Mouse (Mus musculus): ENCODE results near the gene Cds2.
"Not testable (repeated sequence)": the region's sequence is repeated elsewhere in the genome, so short reads cannot be mapped to it uniquely, and the experiment has no call there.

Gene Cds2

GRCm38 (mm10) chr2:132262879-132263398 lies at the start of gene Cds2:
TSS of gene Cds2 (plus strand) at chr2:132263148.
- DNase-seq = peak; percentile 99

- DNase-seq = no peak
These were observed 41.3 kb upstream of the Cds2 start for GRCm38 (mm10) chr2:132221611-132222073.

DNA sequence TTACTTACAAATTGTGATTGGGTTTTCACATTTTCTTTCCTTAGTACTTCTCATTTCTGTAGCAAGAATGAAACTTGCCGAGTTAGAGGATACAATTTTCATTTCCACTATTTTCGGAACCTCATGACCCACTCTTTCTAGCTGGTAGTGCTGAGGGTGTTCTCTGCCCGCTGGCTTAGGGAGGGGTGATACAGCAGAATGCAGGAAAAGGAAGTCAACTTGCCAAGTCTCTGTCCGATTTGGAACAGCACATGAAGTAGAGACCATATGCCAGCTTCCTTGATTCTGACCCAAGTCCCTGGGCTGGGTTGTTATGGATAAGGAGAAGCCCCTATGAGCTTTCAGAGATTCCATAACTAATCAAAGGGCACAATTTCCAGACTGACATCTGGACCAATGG lies 38.6 kb upstream of the Cds2 start:
- DNase-seq = no peak

DNA sequence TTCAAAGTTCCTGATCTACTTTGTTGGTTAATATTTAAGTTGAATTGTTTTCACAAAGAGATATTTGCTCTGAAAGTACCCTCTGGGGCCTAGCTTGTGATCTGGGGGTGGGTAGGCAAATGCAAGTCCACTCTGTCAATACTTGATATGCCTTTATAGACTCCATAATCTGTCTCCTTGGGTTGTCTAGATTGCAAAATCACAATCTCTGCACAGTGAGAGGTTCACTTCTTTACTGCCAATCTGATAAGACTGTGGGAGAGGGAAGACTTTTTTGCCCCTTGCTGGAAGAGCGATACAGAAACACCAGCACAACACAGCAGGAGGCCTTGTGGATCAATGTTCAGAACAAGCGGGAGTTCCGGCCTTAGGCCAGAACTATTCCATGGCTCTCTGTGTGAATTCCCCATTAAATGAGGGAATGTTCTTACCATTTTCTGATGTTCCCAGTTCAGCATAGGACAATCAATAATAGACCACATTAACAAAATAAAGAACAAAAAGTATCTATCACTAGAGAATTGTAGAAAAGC lies 30.5 kb upstream of the Cds2 start:
- DNase-seq = no peak

GRCm38 (mm10) chr2:132233985-132234765 lies 28.8 kb upstream of the Cds2 start:
- DNase-seq = no peak

- no peak for DNase-seq
These were observed 27.7 kb upstream of the Cds2 start for GRCm38 (mm10) chr2:132235291-132235690.

DNA sequence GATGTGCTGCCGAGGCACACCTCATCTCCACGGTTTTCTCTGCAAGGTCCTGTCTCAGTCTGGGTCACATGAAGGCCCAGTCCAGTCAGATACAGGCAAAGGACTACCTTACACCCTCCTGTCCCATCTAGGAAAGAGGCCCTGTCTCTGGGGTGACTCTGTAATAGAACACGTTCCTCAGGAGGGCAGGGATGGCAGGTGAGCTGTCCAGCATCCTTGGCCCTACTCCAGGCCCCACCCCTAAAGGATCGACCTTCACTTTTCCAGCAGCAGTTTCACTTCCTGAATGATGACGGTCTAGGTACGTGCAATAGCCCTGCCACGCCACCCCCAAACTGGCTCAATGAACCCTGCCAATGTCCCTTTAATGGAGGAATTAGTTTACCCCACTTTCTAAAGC lies 27.0 kb upstream of the Cds2 start:
- DNase-seq = no peak

- not testable (repeated sequence) for DNase-seq
These were observed 23.5 kb upstream of the Cds2 start for GRCm38 (mm10) chr2:132239434-132239833.

- peak; percentile 38 for DNase-seq
These were observed 22.5 kb upstream of the Cds2 start for GRCm38 (mm10) chr2:132240457-132240856.

- DNase-seq = no peak
These were observed 19.6 kb upstream of the Cds2 start for GRCm38 (mm10) chr2:132243370-132243769.

DNA sequence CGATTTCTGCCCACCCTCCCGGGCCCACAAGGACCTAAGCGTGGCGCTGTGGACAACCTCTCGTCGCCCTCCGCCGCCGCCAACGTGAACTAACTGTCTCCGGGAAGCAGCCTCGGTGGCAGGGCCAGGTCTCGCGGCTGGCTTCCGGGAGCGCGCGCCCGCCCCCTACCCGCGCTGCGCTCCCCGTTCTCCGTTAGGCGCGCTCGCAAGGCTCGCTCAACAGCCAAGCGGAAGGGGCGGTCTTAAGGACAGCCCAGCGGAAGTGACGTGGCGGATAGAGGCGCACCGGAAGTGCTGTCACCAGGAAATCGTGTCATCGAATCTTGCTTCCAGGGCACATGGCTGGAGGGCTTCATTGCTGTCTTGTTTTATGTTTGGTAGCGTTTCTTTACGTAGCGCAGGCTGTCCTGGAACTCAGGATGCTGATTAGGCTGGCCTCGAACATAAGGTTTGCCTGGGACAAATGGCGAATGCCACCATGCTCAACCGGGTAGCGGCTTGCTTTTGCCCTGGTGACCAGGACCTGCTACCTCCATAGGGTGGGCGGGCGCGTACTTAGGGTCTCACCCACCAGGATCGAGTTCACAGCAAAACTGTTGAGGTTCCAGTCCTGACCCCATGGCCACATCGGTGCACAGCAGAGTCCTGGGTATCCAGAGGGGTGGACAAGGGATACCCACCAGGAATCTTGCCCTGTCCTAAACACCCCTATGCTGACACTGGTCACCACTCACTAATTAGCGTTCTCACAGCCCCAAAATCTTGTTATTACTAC lies 15.2 kb upstream of the Cds2 start, which contains the start of gene Tmem230:
Gene Tmem230 (minus strand): TSS at position 269 of the 775 bp plus-strand sequence.
- DNase-seq = peak; percentile 96

DNA sequence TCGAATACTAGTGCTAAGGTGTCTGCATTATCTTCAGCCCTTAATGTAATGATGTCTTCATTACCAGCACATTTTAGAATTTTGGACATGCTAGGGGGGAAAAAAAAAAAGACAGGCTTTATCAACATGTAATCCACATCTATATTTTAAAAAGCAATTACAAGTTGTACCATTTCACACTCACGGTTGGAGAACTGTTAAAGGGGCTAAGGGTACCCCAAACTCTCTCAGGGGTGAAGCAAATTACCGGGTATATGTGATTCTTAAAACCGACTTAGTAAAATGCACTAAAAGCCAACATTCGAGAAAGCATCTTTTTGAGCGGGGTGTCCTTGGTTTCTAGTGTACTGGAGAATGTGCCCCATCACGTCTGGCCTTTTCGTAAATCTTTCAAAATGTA lies 11.0 kb upstream of the Cds2 start:
- no peak for DNase-seq

- DNase-seq = peak; percentile 97
These were observed 10.1 kb upstream of the Cds2 start, which contains the start of gene Pcna for GRCm38 (mm10) chr2:132252542-132253528. TSS of gene Pcna (minus strand) at chr2:132253314.

DNA sequence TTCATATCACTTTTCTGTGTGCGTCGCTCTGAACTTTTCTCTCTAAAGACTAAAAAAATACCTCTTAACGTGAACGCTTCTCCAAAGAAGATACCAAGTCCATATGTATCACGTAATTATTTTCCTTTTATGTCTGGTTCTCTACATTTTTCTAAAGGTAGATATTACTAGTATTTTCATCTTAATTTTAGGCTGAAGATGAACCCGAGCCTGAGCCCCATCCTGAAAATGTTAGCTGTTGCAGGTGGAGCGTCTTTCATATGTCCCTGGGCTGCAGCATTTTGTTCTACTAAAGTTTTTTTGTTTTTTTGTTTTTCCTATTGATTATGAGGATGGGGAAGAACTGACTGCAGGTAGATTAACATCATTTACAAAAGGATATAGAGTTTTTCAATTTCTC lies 9.3 kb upstream of the Cds2 start:
- DNase-seq = no peak

GRCm38 (mm10) chr2:132257350-132258068 lies 5.4 kb upstream of the Cds2 start:
- no peak for DNase-seq

GRCm38 (mm10) chr2:132260601-132261000 lies 2.3 kb upstream of the Cds2 start:
- DNase-seq = no peak

DNA sequence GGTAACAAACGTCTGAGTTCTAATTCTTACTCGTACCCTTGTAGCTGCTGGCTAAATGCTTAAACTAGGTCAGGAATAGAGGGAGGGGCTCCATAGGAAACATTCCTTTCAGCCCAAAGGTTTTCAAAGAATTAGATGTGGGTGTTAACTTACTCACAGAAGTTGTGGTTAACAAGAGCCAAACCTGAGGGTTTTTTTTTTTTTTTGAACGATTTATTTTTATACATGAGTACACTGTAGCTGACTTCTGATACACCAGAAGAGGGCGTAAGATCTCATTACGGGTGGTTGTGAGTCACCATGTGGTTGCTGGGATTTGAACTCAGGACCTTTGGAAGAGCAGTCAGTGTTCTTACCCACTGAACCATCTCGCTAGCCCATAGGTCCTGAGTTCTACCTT lies 773 bp upstream of the Cds2 start:
- no peak for DNase-seq

GRCm38 (mm10) chr2:132263421-132264265 lies 695 bp downstream of the Cds2 start:
- peak; percentile 66 for DNase-seq

DNA sequence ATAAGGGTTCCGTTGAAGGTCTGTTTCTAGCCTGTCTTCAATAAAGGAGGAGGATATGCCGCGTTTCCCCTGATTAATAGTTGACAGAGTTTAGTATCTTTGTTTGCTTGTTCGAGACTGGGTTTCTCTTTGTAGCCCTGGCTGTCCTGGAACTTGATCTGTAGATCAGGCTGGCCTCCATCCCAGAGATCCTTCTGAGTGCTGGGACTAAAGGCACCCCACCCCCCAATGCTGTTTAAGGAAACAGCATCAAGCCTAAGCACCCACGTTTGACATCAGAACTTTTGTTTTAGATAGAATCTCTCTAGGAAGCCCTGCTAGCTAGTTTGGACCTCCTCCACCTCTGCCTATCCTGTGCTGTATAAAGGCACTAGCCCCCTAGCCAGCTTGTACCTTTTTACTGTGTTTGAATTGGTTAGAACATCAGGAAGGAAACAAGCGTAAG lies 1.3 kb downstream of the Cds2 start:
- no peak for DNase-seq

- no peak for DNase-seq
These were observed 2.2 kb downstream of the Cds2 start for GRCm38 (mm10) chr2:132265196-132265595.

Data from thymus, postnatal 25 days (tissue).